Mouse (Mus musculus) kidney, adult 11 months (tissue): ENCODE measurements at regions not wholly inside any gene's neighbourhood (a gene's known extent, or its start where the extent isn't known, plus 50 kb on each side); places are given as distances from the start of the nearest gene placed in this dataset.
"Not testable (repeated sequence)": the region's sequence is repeated elsewhere in the genome, so short reads cannot be mapped to it uniquely, and the experiment has no call there.

Source experiments
- DNase-seq: peaks from one replicate; pipeline ENCODE4 v3.0.0; 2022

GRCm38 (mm10) chr4:5590531-5590930, 797.4 kb upstream of the Impad1 start:
- DNase-seq, result no peak

GRCm38 (mm10) chr4:5587465-5587864, 794.3 kb upstream of the Impad1 start:
- no peak for DNase-seq

GRCm38 (mm10) chr4:5585205-5585604, 792.0 kb upstream of the Impad1 start:
- no peak for DNase-seq

GRCm38 (mm10) chr4:5583989-5584677, 791.0 kb upstream of the Impad1 start:
- peak; percentile 21 for DNase-seq

- peak; percentile 5 for DNase-seq
These were observed 774.9 kb upstream of the Impad1 start for GRCm38 (mm10) chr4:5568076-5568475.

GRCm38 (mm10) chr4:5560001-5560657, 767.0 kb upstream of the Impad1 start:
- no peak for DNase-seq

GRCm38 (mm10) chr4:5540155-5540554, 747.0 kb upstream of the Impad1 start:
- no peak for DNase-seq

GRCm38 (mm10) chr4:5530416-5530815, 737.3 kb upstream of the Impad1 start:
- DNase-seq, result no peak

GRCm38 (mm10) chr4:5518522-5518921, 725.4 kb upstream of the Impad1 start:
- DNase-seq, result no peak

GRCm38 (mm10) chr4:5515426-5515825, 722.3 kb upstream of the Impad1 start:
- DNase-seq, result not testable (repeated sequence)

GRCm38 (mm10) chr4:5511743-5512142, 718.6 kb upstream of the Impad1 start:
- no peak for DNase-seq

GRCm38 (mm10) chr4:5509398-5509797, 716.2 kb upstream of the Impad1 start:
- no peak for DNase-seq

GRCm38 (mm10) chr4:5495012-5495411, 701.9 kb upstream of the Impad1 start:
- DNase-seq, result no peak

- DNase-seq, result no peak
These were observed 701.2 kb upstream of the Impad1 start for GRCm38 (mm10) chr4:5494072-5495000.

GRCm38 (mm10) chr4:5486786-5487185, 693.6 kb upstream of the Impad1 start:
- no peak for DNase-seq

GRCm38 (mm10) chr4:5471891-5472558, 678.9 kb upstream of the Impad1 start:
- DNase-seq, result no peak

- no peak for DNase-seq
These were observed 666.0 kb upstream of the Impad1 start for GRCm38 (mm10) chr4:5459028-5459695.

- no peak for DNase-seq
These were observed 657.3 kb upstream of the Impad1 start for GRCm38 (mm10) chr4:5450417-5450816.

GRCm38 (mm10) chr4:5441339-5442019, 648.3 kb upstream of the Impad1 start:
- no peak for DNase-seq

- no peak for DNase-seq
These were observed 643.9 kb upstream of the Impad1 start for GRCm38 (mm10) chr4:5437076-5437475.
